Mouse (Mus musculus) T-helper 2 cell (primary cell): ENCODE measurements around the gene Usp7.
"Not testable (repeated sequence)": the region's sequence is repeated elsewhere in the genome, so short reads cannot be mapped to it uniquely, and the experiment has no call there.

Experiments
- in situ Hi-C: fragments of 300-600 bp; cut with MboI, MseI; formaldehyde crosslinking; loops from one replicate; pipeline ENCODE4 v1.15.1; 2025; ENCODE audit warnings: high pct_unique_total_duplicates

Usp7 gene

DNA sequence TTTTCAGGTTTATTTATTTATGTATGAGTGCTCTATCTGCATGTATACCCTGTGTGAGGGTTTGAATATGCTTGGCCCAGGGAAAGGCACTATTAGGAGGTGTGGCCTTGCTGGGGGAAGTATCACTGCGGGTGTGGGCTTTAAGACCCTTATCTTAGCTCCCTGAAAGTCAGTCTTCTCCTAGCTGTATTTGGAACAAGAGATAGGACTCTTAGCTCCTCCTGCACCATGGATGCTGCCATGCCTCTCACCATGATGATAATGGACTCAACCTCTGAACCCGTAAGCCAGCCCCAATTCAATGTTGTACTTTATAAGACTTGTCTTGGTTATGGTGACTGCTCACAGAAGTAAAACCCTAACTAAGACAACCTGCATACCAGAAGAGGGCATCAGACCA lies 39.8 kb downstream of the Usp7 start:
- in situ Hi-C loops, result no loop called here

DNA sequence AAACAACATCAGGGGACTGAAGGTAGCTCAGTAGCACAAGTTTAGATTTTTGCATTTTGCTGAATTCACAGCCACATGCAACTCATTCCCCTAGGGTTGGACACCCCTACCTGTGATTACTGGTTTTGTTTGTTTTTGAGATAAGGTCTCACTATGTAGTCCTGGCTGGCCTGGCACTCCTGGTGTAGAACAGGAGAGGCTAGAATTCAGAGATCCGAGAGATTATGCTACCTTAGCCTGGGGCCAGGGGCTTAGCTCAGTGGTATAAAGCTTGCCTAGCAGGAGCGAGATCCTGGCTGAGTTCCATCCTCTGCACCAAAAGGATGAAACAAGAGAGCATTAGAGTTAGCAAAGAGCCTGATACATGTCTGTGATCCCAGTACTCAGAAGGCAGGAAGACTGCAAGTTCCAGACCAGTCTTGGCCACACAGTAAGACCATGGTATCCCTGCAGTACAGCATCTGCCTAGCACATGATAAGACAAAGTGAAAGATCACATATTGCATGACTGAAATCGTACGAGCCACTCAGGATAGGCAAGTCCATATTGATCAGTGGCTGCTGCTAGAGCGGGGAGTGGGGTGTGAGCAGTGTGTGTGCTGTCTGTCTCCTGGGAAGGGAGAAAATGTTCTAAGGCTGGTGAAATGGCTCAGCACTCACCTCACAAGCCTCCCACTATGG lies 40.4 kb downstream of the Usp7 start:
- in situ Hi-C loops, result no loop called here

DNA sequence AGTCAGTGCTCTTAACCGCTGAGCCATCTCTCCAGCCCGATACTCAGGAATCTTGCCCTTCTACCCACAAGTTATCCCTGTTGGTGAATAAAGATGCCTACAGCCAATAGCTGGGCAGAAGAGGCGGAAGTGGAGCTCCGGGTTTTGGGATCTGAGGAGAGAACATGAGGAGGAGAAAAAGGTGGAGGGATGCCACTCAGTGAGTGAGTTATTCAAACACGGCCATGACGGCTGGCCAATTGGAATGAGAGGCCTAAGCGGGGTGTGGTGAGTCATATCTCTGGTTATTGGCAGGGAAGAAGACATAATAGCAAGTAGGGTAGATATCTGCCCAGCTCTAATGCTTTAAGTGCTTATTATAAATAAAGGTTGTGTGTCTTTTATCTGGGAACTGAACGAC lies 43.2 kb downstream of the Usp7 start:
- in situ Hi-C loops, result no loop called here

DNA sequence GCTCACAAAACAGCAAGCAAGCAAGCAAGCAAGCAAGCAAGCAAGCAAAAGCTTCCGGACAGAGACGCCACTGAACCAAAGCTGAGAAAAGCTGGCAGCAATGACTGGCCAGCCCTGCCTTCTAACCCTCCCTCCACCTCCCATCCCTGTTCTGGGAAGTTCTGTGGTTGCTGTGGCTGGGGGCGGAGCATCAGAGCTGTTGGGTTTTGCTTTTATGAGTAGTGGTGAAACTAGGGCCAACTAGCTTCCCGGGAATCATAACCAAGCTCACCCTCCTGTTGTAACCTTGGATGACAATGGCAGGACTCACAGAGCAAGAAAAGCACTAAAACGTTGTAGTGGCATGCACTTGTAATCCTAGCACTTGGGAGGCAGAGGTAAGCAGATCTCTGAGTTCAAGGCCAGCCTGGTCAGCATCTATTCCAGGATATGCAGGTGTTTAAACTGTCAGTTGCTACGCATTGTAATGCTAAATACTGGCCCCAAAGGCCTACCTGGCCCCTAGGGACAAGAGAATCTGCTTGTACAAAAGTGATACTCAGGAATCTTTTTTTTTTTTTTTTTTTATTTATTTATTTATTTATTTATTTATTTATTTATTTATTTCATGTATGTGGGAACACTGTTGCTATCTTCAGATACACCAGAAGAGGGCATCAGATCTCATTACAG lies 43.8 kb downstream of the Usp7 start:
- in situ Hi-C loops, result no loop called here

DNA sequence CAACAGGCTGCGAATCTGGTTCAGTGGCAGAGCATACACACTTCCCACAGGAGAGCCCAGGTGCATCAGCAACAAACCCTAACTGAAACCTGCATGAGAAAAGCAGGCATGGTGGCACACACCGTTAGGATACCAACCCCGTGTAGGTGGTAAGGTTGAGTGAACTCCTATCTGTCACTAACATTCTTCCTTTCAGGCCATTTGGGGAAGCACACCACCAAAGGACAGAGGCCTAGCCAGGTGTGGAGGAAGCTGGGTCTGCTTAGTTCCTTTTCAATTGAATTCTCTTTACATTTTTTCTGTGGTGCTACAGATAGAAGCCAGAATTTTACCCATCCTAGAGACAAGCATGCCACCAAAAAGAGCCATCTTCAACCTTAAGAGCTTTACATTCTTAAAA lies 44.3 kb downstream of the Usp7 start:
- in situ Hi-C loops, result no loop called here

DNA sequence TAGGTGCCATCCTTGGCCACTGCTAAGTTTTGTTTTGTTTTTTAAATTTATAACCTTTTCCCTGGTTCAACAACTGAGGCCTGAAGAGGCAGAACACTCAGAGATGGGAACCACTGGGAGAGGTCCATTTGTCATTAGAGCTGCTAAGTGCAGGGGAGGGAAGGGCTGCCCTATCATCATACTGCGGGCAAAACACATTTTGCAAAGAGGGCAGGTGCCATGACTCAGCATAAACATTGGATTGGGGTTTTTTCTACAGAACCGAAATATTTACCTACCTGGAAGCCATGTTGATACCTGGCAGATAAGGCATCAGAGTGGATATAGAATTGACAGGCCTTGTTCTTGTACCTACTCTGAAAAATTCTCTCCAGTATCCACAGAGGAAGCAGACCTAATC lies 45.6 kb downstream of the Usp7 start:
- in situ Hi-C loops, result no loop called here

DNA sequence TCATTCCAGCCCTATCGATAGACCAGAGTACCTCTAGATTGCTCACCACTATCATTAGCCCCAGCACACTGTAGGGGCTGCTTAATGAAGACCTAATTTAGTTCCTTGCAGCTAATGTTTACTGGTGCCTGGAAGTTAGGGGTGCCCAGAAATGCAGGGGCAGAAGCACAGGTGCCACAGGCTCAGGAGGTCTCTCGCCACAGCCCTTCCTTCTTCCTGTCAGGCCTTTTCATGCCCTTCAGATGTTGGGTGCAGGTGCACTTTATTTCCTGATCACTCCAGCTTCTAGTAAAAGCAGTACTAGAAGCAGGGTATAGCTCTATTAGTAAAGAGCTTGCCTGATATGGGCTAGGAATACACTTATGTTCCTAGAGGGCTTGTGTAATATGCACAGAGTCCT lies 46.4 kb downstream of the Usp7 start:
- in situ Hi-C loops, result no loop called here

DNA sequence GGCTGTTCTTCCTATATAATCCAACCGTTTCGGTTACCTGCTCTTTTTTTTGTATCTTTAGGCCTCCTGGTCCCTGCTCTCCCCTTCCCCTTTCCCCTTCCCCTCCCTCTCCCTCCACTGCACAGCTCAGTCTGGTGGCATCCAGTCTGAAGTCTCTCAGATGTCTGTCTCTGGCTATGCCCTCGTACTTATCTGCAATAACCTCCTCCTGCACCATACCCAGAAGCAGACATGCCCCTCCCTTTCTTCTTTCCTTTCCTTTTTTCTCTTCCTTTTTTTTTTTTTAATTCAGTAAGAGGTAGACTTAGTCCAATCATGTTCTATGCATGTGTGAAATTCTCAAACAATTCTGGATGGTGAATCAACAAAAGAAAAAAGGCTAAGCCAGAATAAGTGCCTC lies 48.1 kb downstream of the Usp7 start:
- in situ Hi-C loops, result no loop called here

DNA sequence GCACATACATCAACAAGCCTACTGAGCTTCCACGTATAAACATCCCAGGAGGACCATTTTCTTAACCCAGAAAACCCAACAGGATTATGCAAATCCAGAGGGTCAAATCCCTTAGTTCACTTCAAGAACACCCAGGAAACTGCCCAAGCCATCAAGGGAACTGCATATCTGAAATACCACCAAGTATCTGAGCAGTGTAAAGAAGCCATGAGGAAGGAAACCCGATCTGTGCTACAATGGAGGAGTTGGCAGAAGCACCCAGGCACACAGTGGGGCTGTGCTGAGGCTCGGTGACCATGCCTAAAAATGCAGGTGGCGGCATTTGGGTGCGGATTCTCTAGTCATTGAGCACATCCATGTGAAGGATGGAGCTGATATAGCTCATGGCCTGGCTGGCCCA lies 50.4 kb downstream of the Usp7 start:
- in situ Hi-C loops, result no loop called here

DNA sequence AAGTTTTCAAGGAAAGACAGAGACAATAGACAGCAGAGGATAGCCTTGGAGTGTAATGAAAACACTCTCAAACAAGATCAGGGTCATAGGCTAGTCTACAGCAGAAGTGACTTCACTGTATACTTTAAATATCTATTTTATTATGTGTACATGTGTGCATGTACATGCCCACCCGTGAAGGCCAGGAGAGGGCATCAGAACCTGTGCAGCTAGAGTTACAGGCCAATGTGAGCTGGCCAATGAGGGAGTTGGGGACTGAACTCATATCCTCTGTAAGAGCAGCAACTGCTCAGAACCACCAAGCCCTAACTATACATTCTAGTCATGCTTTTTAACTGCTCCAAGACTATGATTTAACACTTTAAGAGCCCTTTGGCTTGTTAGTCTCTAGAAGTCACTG lies 51.0 kb downstream of the Usp7 start:
- in situ Hi-C loops, result no loop called here

DNA sequence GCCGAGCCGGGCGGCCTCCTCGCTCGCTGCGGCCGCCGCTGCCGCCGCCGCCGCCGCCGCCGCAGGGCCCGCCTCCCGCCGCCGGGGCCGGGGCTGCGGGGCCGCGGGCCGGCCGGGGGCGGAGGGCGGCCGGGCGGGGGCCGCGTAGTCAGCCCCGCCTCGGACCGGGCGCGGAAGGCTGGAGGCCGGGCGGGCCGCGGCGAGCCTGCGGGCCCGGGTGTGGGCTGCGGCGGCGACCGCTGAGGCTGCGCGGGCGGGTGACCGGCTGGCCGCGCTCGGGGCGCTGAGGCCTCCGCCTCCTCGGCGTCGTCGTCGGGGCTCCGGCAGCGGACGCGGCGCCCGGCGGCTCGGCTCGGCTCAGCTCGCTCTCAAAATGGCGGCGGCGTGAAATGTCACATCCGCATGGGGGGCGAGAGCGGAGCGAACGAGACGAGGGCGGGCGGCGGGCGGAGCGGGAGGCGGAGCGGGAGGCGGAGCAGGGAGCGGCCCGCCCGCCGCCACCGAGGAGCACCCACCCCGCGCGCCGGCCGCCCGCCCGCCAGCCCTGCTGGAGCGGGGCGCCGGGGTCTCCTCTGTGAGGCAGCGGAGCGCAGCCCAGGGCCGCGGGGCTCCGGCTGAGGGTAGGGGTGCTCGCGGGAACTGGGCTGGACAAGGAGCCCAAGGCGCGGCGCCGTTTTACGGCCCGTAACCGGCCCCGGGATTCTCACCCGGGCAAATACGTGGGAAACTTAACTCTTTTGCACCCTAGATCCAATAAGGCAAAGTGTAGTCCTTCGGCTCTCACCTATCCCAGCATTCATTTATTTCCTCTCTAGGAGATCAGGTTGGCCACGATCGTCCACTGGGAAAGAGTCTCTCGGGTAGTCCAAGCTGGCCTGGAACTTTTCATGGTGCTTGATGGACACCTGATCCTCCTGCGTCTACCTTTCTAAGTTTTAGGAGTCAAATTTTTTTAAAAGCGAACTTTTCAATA lies 53.3 kb downstream of the Usp7 start:
- in situ Hi-C loops, result no loop called here

DNA sequence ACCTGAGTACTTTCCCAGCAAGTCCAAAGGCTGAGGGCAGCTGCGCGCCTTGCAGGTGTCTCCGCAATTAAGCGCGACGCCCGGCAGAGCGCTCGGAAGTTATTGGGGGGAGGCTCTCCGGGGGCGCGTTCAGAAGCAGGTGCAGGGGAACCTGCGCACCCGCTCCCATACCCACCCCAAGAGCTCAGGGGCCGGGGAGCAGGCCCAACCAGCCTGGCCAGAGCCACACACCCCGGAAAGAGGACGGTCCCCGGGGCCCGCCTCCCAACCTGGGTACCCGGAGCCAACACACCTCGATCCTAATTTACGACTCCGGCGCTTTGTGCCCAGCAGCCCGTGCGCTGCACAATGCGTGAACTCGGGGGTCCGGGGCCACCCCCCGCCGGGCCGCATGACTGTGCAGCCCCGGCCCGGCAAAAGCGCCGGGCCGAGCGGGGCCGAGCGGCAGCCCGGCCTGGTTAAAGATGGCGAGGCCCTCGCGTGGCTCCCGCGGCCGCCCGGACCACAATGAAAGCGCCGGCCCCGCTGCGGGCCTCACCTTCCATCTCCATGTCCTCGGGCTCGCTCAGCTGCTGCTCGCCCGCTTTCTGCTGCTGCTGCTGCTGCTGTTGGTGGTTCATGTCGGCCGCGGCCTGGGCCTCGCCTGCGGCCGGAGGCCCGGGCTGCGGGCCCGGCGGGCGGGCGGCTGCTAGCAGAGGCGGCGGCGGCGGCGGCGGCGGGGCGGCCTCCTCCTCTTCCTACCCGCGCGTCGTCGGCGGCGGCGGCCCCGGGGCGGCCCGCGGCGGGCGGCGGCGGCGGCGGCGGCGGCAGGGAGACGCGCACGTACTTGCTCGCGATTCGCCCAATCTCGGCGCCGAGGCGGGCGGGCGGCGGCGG lies 54.2 kb downstream of the Usp7 start:
- in situ Hi-C loops, result no loop called here

DNA sequence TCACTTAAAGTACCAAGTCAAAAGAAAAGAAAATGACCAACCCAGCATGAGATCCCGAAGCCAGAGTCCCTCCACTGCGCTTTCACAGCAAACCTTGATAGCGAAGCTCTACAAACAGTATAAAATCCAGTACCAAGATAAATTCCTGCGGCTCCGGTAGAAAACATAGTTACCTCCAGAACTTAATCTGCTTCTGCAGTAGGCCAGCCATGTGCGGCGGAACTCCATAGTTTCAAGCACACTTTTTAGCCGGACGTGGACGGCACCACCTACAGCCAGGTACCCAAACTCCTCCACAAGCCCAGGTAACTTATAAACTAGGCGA lies 54.8 kb downstream of the Usp7 start:
- in situ Hi-C loops, result no loop called here

DNA sequence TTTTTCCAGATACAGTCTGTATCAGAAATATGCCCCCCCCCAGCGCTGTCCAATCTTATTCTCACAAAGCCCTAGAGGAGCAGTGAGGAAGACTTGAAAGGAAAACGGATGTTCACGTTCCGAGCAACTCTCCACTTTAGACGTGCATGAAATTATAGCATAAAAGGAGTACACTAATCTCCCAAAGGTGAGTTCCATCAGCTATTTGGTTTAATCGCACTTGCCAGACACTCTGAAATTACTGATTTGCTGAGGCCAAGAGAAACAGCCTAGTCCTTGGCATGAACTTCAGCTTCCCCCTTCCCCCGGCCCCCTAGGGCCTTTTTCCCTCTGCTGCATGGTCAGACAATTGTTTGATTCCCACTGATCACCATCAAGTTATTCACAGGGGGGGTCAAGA lies 55.4 kb downstream of the Usp7 start:
- in situ Hi-C loops, result no loop called here

DNA sequence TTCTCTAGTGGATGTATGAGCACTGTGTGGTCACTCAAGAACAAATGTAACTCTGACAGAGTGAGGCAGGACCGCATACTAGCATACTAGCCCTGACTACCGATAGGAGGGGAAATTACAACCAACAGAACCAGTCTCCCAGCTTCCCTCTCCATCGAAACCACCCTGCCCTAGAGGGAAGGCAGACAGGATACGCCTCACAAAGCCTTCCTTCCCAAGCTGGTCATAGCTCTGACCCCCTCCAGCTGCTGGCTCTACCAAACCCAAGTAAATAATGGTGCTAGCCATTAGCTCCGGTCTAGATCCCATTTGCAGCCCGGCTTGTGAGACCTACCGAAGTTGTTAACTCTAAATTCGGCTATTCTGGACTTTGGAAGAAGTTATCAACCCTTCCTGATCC lies 56.1 kb downstream of the Usp7 start:
- in situ Hi-C loops, result no loop called here

DNA sequence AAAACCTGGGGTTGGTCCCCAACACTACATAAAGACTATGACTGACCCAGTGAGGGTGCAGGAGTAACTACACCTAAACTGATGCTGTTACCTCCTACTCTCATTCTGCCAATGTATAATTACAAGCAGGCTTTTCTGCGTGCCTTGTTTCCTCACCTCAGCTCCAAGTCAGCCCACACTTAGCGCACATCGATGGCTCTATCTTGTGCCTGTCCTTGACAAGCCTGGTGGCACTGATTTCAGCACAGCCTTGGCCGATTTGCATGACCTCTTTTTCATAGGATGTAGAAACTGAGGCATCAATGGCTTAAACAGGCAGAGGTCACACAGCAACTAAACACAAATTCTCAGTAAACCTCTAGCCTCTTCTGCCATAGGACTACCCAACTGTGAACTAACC lies 57.4 kb downstream of the Usp7 start:
- in situ Hi-C loops, result no loop called here

DNA sequence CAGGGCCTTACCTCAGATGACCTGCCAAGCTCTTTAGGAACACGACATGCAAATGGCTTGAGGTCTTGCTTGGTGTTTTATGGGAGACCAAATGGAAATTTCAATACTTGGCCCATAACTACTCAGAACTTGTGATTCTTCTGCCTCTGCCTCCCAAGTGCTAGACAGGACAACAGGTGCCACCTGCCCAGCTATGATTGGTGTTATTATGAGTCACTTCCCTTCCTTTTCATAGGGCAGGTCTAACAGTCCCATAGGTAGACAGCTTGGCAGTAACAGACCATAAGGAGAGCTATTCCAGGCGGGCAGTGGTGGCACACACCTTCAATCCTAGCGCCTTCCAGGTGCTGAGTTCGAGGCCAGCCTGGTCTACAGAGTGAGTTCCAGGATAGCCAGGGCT lies 58.5 kb downstream of the Usp7 start:
- in situ Hi-C loops, result no loop called here

DNA sequence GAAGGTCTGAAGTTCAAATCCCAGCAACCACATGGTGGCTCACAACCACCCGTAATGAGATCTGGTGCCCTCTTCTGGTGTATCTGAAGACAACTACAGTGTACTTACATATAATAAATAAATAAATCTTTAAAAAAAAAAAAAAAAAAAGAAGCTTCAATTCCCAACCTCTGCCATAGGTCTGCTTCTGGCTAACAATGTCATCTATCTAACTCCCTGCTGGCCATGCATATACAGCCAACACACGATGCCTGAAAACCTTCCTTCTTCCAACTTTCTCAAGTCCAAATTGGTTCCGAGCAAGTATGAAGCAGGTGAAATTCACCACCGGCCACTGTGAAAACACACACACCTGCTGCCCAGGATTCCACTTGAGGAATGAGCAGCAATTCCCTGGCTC lies 59.7 kb downstream of the Usp7 start:
- in situ Hi-C loops, result not testable (repeated sequence)

DNA sequence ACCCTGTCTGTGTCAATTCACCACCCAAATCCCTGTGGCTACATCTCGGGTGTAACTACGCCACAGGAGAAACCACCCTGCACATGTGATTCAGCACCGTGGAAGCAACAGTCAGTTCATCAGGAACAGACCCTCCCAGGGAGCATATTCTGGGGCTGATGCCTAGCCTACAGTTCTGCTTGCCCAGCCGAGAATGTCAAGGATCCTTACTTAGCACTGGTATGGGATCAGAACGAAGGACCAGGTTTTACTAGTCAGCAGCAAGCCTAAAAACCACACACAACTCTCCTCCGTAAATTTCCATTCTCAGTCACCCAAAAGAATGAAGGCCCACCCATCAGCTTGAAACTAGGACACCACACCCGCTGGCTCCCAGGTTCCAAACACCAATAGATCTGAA lies 60.5 kb downstream of the Usp7 start:
- in situ Hi-C loops, result no loop called here

DNA sequence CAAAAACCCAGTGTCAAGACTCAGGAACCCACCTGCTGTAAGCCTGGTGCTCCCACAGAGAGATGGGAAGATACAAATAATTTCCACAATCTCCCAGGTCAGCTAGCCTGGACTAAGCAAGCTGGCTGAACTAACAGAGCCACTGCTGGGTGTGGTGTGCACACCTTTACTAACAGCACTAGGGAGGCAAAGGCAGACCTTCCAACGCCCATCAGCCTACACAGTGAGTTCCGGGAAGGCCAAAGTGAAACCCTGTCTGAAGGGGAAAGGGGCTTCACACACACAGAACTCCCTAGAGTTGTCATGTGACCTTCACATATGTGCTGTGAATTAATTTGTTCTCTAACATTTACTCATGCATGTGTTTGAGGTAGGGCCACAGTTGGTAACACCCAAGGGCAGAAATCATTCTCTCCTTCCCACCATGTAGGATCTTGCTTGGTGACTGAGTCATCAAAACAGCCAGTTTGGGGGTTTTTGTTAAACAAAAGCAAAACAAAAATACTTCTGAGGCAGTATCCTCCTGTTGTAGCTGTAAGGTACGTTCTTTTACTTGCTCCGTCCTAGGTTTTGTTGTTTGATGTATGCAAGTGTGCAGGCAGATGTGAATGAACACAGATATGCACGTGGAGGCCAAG lies 63.9 kb downstream of the Usp7 start:
- in situ Hi-C loops, result no loop called here

DNA sequence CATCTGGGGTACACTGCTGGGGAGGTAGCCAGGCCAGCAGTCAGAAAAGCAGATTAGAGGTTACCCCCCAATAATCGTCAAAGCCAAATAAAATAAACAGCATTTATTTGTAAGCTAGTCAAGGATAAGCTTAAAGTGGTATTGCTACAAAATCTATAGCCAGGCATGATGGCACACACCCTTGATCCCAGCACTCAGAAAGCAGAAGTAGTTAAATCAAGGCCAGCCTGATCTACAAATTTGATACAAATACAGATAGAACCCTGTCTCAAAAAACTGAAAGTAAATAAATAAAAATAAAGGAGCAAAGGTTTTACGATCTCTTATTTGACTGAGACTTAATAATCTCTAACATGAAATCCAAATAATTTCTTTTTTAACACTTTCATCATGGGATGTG lies 66.3 kb downstream of the Usp7 start:
- in situ Hi-C loops, result no loop called here
